In the genomic region with DNA sequence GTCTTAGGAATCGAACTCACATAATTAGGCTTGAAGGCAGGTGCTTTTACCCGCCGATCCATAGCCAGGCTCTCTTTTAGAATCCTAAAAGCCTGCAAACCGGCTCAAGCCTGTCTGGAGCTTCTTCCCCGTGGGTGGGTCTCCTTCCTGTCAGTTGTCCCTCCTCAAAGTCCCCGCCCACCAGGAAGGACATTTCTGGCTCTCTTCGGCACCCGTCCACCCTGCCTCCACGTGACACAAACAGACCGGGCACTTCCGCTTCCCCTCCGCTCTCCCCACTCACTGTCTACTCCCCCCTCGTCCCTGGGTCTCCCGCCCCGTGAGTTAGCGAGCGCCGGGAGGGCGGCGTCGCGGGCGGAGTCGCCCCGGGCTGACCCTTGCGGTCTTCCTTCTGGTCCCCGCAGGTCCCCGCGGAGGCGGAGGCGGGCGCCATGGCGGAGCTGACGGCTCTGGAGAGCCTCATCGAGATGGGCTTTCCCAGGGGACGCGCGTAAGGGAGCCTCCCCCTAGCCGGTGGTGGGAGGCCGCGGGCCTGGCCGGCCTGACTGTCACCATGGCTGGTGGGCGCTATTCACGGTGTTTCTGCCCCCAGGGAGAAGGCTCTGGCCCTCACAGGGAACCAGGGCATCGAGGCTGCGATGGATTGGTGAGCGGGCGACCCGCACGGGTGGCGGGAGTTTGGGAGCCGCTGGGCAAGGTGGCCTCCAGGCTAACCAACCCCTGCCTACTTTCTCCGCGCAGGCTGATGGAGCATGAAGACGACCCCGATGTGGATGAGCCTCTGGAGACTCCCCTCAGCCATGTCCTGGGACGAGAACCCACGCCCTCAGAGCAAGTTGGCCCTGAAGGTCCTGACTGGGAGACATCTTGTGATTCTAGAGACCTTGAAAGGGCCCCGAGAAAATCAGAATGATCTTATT, we compare ENCODE assay signal across 8 mouse cellular contexts. TPM values are rescaled to one million over a fixed set of nuclear protein-coding genes. Genes with fewer than 3 reads are reported as not detected.
A peak's percentile ranks its signal among the peaks of the same experiment; 100 is the strongest.
DNase-seq lines count a peak whose midpoint lies in the region; ATAC-seq lines count a peak whose summit lies in the region.

A gene (plus strand): TSS at position 230 of the 920 bp plus-strand sequence.

- peak within 1 kb of the TSS; percentile 70 to 77 for H3K4me3 ChIP-seq in heart, embryonic 14.5 days (ENCODE audit: control insufficient read depth in 1 of 2, insufficient read depth in 1 of 2, low read depth in 1 of 2, low read length in 2 of 2)
- H3K4me3 ChIP-seq in liver, embryonic 13.5 days (replicated peaks) = peak within 1 kb of the TSS; percentile 99
- H3K4me3 ChIP-seq in stomach, embryonic 16.5 days (replicated peaks; ENCODE audit: low read length) = peak within 1 kb of the TSS; percentile 93

- H3K27me3 ChIP-seq in heart, embryonic 14.5 days (ENCODE audit: control insufficient read depth, insufficient read depth, low read length) = no peaks in the 10 kb centered on the region
- H3K27me3 ChIP-seq in liver, embryonic 13.5 days = no peaks in the 10 kb centered on the region
- no peaks in the 10 kb centered on the region for H3K27me3 ChIP-seq in stomach, embryonic 16.5 days (ENCODE audit: control insufficient read depth, insufficient read depth, low read length)

- peak; percentile 88 for DNase-seq in c-Kit-negative CD71-positive TER-119-positive erythroid progenitor cells, embryonic 14.5 days (ENCODE audit: low read depth, low spot score)
- peak; percentile 97 for DNase-seq in fibroblast of lung, adult 2 months (ENCODE audit: low read depth)
- peak; percentile 98 for DNase-seq in kidney, postnatal 14 days
- peak; percentile 97 for DNase-seq in liver, embryonic 13.5 days
- peak; percentile 95 for DNase-seq in neural tube, embryonic 10.5 days (ENCODE audit: extremely low spot score, low spot score)

- H3K9ac ChIP-seq in heart, embryonic 14.5 days (ENCODE audit: low read length) = peak within 1 kb of the TSS; percentile 94
- H3K9ac ChIP-seq in liver, embryonic 13.5 days = peak within 1 kb of the TSS; percentile 98
- peak within 1 kb of the TSS; percentile 96 for H3K9ac ChIP-seq in stomach, embryonic 16.5 days (ENCODE audit: low read length)

- ATAC-seq in CD4-positive, CD25-positive, alpha-beta regulatory T cell, adult 4 months = peak; percentile 94
- peak; percentile 97 for ATAC-seq in heart, embryonic 14.5 days (ENCODE audit: insufficient number of reproducible peaks, insufficient read depth, low FRiP score, low read depth)
- peak; percentile 95 for ATAC-seq in liver, embryonic 13.5 days (ENCODE audit: low read depth)
- ATAC-seq in stomach, embryonic 16.5 days (ENCODE audit: insufficient read depth, low FRiP score) = peak; percentile 96

- no peaks in the 10 kb centered on the region for H3K9me3 ChIP-seq in heart, embryonic 14.5 days (ENCODE audit: control insufficient read depth, low read length)
- H3K9me3 ChIP-seq in liver, embryonic 13.5 days (replicated peaks) = no peaks in the 10 kb centered on the region
- no peaks in the 10 kb centered on the region for H3K9me3 ChIP-seq in stomach, embryonic 16.5 days (replicated peaks; ENCODE audit: control insufficient read depth, low read length)

- H3K36me3 ChIP-seq in heart, embryonic 14.5 days (ENCODE audit: control insufficient read depth, insufficient read depth, low read length) = peaks cover 40% of the 10 kb centered on the region
- peaks cover 36% of the 10 kb centered on the region for H3K36me3 ChIP-seq in liver, embryonic 13.5 days
- peaks cover 7% of the 10 kb centered on the region; the same call in 1 of the 2 replicates for H3K36me3 ChIP-seq in stomach, embryonic 16.5 days (ENCODE audit: control insufficient read depth, insufficient read depth, low read length)

- peak within 1 kb of the TSS; percentile 88 for H3K4me2 ChIP-seq in heart, embryonic 14.5 days (ENCODE audit: low read length)
- H3K4me2 ChIP-seq in liver, embryonic 13.5 days = peak within 1 kb of the TSS; percentile 85
- H3K4me2 ChIP-seq in stomach, embryonic 16.5 days (ENCODE audit: low read depth, low read length) = peak within 1 kb of the TSS; percentile 78

- 1% methylated on average over 59 of the region's 59 CpGs for WGBS in heart, embryonic 14.5 days
- WGBS in liver, embryonic 13.5 days (ENCODE audit: insufficient replicate concordance) = under 1% methylated on average over 59 of the region's 59 CpGs
- under 1% methylated on average over 59 of the region's 59 CpGs for WGBS in stomach, embryonic 16.5 days

- H3K4me1 ChIP-seq in heart, embryonic 14.5 days (ENCODE audit: control insufficient read depth in 2 of 2, insufficient read depth in 2 of 2, low read length in 2 of 2) = peaks cover 3 to 7% of the 10 kb centered on the region in 2 experiments; a peak in 2 of 4 replicates
- H3K4me1 ChIP-seq in liver, embryonic 13.5 days (replicated peaks) = peaks cover 49% of the 10 kb centered on the region
- peaks cover 8% of the 10 kb centered on the region for H3K4me1 ChIP-seq in stomach, embryonic 16.5 days (ENCODE audit: control insufficient read depth, insufficient read depth, low read length)

- H3K27ac ChIP-seq in heart, embryonic 14.5 days (replicated peaks in 1 of 2; ENCODE audit: control insufficient read depth in 1 of 2, insufficient read depth in 1 of 2, low read depth in 2 of 2, low read length in 2 of 2) = peak within 1 kb of the TSS; percentile 76 to 78
- peak within 1 kb of the TSS; percentile 92 for H3K27ac ChIP-seq in liver, embryonic 13.5 days
- H3K27ac ChIP-seq in stomach, embryonic 16.5 days (ENCODE audit: low read length) = peak within 1 kb of the TSS; percentile 90

RNA-seq across cellular contexts. Expression of the gene that starts here (rescaled TPM):
- polyA plus RNA-seq in CD4-positive, CD25-positive, alpha-beta regulatory T cell, adult 4 months (2017; shearing (Covaris generic)) = 10 to 100 TPM; 65.0 to 70.2 TPM
- 118 and 123 TPM in 2 replicates for polyA plus RNA-seq in heart, embryonic 14.5 days (2014; fragmentation: Nextera tagmentation; extraction: Ambion mirVana)
- polyA plus RNA-seq in liver, embryonic 13.5 days (2015; fragmentation: Nextera tagmentation; extraction: Ambion mirVana) = 112 and 125 TPM in 2 replicates
- polyA plus RNA-seq in stomach, embryonic 16.5 days (2015; fragmentation: Nextera tagmentation; extraction: Ambion mirVana) = 170 and 175 TPM in 2 replicates

Comparison
In these comparisons a context has a peak if more than half of its experiments do, and no peak if none do; other contexts are left out.
1. Peak in every context shown above with its lines: DNase-seq, ATAC-seq, H3K4me3 ChIP-seq and H3K27ac ChIP-seq.